Mouse (Mus musculus) c-Kit-positive CD71-positive TER-119-negative erythroid progenitor cells, embryonic 14.5 days (primary cell): ENCODE measurements around the gene Dnaaf3.
A peak's percentile ranks its signal among the peaks of the same experiment; 100 is the strongest.
"Not testable (repeated sequence)": the region's sequence is repeated elsewhere in the genome, so short reads cannot be mapped to it uniquely, and the experiment has no call there.

Source experiments
- DNase-seq: peaks from one replicate; pipeline ENCODE4 v3.0.0-alpha.2; 2013; ENCODE audit warnings: low read depth

Gene Dnaaf3

GRCm38 (mm10) chr7:4532005-4532729 lies at the start of gene Dnaaf3:
Gene Dnaaf3 (minus strand): TSS chr7:4532453.
- no peak for DNase-seq

GRCm38 (mm10) chr7:4581481-4581880 lies 49.2 kb upstream of the Dnaaf3 start:
- not testable (repeated sequence) for DNase-seq

GRCm38 (mm10) chr7:4572361-4572760 lies 40.1 kb upstream of the Dnaaf3 start:
- not testable (repeated sequence) for DNase-seq

GRCm38 (mm10) chr7:4562660-4563059 lies 30.4 kb upstream of the Dnaaf3 start:
- DNase-seq = no peak

GRCm38 (mm10) chr7:4557167-4557560 lies 24.9 kb upstream of the Dnaaf3 start:
- no peak for DNase-seq

GRCm38 (mm10) chr7:4556256-4557166 lies 24.3 kb upstream of the Dnaaf3 start:
- peak; percentile 71 for DNase-seq

- DNase-seq = no peak
Measured at GRCm38 (mm10) chr7:4547221-4547641, 15.0 kb upstream of the Dnaaf3 start, which contains the start of gene Syt5. Gene Syt5 (minus strand): TSS chr7:4547541.

- DNase-seq = no peak
Measured at GRCm38 (mm10) chr7:4546591-4547131, 14.4 kb upstream of the Dnaaf3 start.

- DNase-seq = no peak
Measured at GRCm38 (mm10) chr7:4546050-4546449, 13.8 kb upstream of the Dnaaf3 start.

- DNase-seq = no peak
Measured at GRCm38 (mm10) chr7:4542013-4542412, 9.8 kb upstream of the Dnaaf3 start.

GRCm38 (mm10) chr7:4541344-4541743 lies 9.1 kb upstream of the Dnaaf3 start:
- no peak for DNase-seq

GRCm38 (mm10) chr7:4539019-4539418 lies 6.8 kb upstream of the Dnaaf3 start:
- no peak for DNase-seq

- no peak for DNase-seq
Measured at GRCm38 (mm10) chr7:4537181-4537580, 4.9 kb upstream of the Dnaaf3 start.

GRCm38 (mm10) chr7:4536369-4536768 lies 4.1 kb upstream of the Dnaaf3 start:
- DNase-seq = no peak

- DNase-seq = not testable (repeated sequence)
Measured at GRCm38 (mm10) chr7:4530166-4530565, 2.1 kb downstream of the Dnaaf3 start.

GRCm38 (mm10) chr7:4527302-4527689 lies 5.0 kb downstream of the Dnaaf3 start:
- no peak for DNase-seq

- peak; percentile 82 for DNase-seq
Measured at GRCm38 (mm10) chr7:4526341-4527301, 5.6 kb downstream of the Dnaaf3 start.

GRCm38 (mm10) chr7:4524212-4524922 lies 7.9 kb downstream of the Dnaaf3 start, which contains the start of gene Tnni3:
Gene Tnni3 (minus strand): TSS chr7:4524229.
- peak; percentile 57 for DNase-seq

- no peak for DNase-seq
Measured at GRCm38 (mm10) chr7:4523205-4524130, 8.8 kb downstream of the Dnaaf3 start.

GRCm38 (mm10) chr7:4522292-4522691 lies 10.0 kb downstream of the Dnaaf3 start:
- DNase-seq = no peak
